Mouse (Mus musculus): Measurements from ENCODE around the gene Gm21830. TPM values are rescaled to one million over a fixed set of nuclear protein-coding genes. Genes with fewer than 3 reads are reported as not detected.
"Not testable (repeated sequence)": the region's sequence is repeated elsewhere in the genome, so short reads cannot be mapped to it uniquely, and the experiment has no call there.

Gene Gm21830
- polyA plus RNA-seq (2016; fragmentation: Nextera tagmentation; extraction: Ambion mirVana), result not detected in 2 replicates

GRCm38 (mm10) chr2:67413425-67413824, at the start of gene Gm21830:
TSS of gene Gm21830 (plus strand) at chr2:67413725.
- H3K27ac ChIP-seq; ATAC-seq (ENCODE audit: insufficient number of reproducible peaks, insufficient read depth, low FRiP score, low TSS enrichment); H3K36me3 ChIP-seq; H3K4me2 ChIP-seq (replicated peaks); H3K4me1 ChIP-seq; H3K4me3 ChIP-seq; H3K9me3 ChIP-seq; H3K9ac ChIP-seq; H3K27me3 ChIP-seq: not testable (repeated sequence)
- WGBS, result no CpG with 5 or more reads among the region's 1 CpGs

DNA sequence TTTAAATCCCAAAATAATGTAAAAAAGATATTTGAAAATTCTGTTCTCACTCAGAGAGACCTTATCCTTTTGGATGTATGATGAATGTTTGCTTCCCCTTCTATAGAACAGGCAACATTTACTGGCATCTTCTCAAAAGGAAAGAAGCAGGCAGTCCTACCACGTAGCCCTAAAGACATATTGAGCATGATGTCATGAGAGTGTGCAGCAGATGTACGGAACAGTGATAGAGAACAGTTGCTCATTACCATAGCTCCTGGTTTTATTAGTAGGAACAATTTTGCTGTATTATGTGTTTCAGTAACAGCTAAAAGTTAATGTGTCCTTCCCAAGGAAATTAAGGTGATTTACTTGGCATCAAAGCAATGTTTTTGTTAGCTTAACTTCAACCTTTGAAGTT, 49.0 kb upstream of the Gm21830 start:
- Histone ChIP-seq H3K9ac (no peak overlapping the region), H3K36me3 (no peaks in the 10 kb centered on the region), H3K4me2 (replicated peaks) (no peak overlapping the region), H3K27ac (no peak overlapping the region), H3K4me3 (no peak overlapping the region), H3K9me3 (no peaks in the 10 kb centered on the region), H3K4me1 (no peaks in the 10 kb centered on the region), H3K27me3 (no peaks in the 10 kb centered on the region)
- ATAC-seq (ENCODE audit: insufficient number of reproducible peaks, insufficient read depth, low FRiP score, low TSS enrichment), result no peak
- 71% methylated on average over 2 of the region's 2 CpGs for WGBS

- H3K27ac ChIP-seq, result no peak overlapping the region
- 73% methylated on average over 3 of the region's 3 CpGs for WGBS
These were observed 35.0 kb upstream of the Gm21830 start for GRCm38 (mm10) chr2:67378504-67378903.

DNA sequence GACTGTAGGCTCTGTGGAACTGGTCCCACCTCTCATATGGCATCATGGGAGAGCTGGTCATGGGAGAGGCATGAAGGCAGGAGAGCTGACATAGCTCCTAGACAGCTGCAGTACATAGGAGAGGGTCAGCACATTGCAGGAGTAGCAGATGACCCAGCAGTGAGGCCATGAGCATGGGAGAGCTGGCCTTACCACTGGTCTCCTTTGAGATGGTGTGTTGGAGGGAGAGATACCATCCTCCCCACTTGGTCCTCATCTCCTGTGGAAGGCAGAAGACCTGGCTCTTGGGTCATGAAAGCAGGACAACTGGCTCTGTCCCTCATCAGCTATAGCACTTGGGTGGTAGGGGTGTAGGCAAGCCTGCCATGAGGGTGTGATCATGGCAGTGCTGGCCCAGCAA, 7.3 kb downstream of the Gm21830 start:
- no peaks in the 10 kb centered on the region for H3K9me3 ChIP-seq
- peak; percentile 28; the same call in 1 of the 2 replicates for ATAC-seq (ENCODE audit: insufficient number of reproducible peaks, insufficient read depth, low FRiP score, low TSS enrichment)
- no peak overlapping the region for H3K27ac ChIP-seq
- no peaks in the 10 kb centered on the region for H3K36me3 ChIP-seq
- H3K9ac ChIP-seq, result no peak overlapping the region
- H3K4me3 ChIP-seq, result no peak overlapping the region
- H3K4me2 ChIP-seq (replicated peaks), result no peak overlapping the region
- H3K27me3 ChIP-seq, result no peaks in the 10 kb centered on the region
- no peaks in the 10 kb centered on the region for H3K4me1 ChIP-seq

More at GRCm38 (mm10) chr2:67378504-67378903, 35.0 kb upstream of the Gm21830 start:
- Histone ChIP-seq H3K4me2 (replicated peaks) (no peak overlapping the region), H3K9ac (no peak overlapping the region), H3K9me3 (no peaks in the 10 kb centered on the region), H3K4me3 (no peak overlapping the region), H3K36me3 (no peaks in the 10 kb centered on the region), H3K27me3 (no peaks in the 10 kb centered on the region), H3K4me1 (no peaks in the 10 kb centered on the region)
- no peak for ATAC-seq (ENCODE audit: insufficient number of reproducible peaks, insufficient read depth, low FRiP score, low TSS enrichment)

- H3K27ac ChIP-seq, result no peak overlapping the region
- H3K9ac ChIP-seq, result no peak overlapping the region
- WGBS, result 76% methylated on average over 1 of the region's 1 CpGs
- H3K36me3 ChIP-seq, result no peaks in the 10 kb centered on the region
- ATAC-seq (ENCODE audit: insufficient number of reproducible peaks, insufficient read depth, low FRiP score, low TSS enrichment), result no peak
- H3K27me3 ChIP-seq, result no peaks in the 10 kb centered on the region
- no peaks in the 10 kb centered on the region for H3K4me1 ChIP-seq
- no peak overlapping the region for H3K4me3 ChIP-seq
- H3K9me3 ChIP-seq, result no peaks in the 10 kb centered on the region
- no peak overlapping the region for H3K4me2 ChIP-seq (replicated peaks)
These were observed 9.3 kb downstream of the Gm21830 start for GRCm38 (mm10) chr2:67422799-67423198.

DNA sequence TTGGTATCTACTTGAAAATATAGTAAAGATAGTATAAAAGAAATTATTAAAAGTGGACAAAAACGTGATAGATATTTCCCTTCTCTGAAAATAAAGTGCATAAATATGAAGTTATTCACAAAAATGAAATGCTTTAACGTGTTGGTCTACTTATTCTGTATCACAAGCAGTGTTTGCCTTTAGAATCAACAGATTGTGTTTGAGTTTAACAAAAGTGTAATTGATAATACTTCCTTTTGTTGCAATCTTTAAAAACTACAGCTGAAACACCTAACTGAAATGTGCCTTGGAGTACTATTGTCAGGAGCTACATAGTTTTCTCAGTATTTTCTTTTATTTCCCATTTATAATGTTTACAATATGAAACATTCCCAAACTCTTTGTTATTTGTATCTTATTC, 19.6 kb downstream of the Gm21830 start, which contains the start of gene Gm26727:
Gene Gm26727 (minus strand): TSS at position 101 of the 400 bp plus-strand sequence.
- Histone ChIP-seq H3K4me2 (replicated peaks) (no peak within 1 kb of the TSS), H3K4me3 (no peak within 1 kb of the TSS), H3K27ac (no peak within 1 kb of the TSS), H3K9me3 (no peaks in the 10 kb centered on the region), H3K27me3 (no peaks in the 10 kb centered on the region), H3K36me3 (no peaks in the 10 kb centered on the region), H3K4me1 (no peaks in the 10 kb centered on the region), H3K9ac (no peak within 1 kb of the TSS)
- WGBS, result 58% methylated on average over 2 of the region's 2 CpGs
- ATAC-seq (ENCODE audit: insufficient number of reproducible peaks, insufficient read depth, low FRiP score, low TSS enrichment), result no peak

DNA sequence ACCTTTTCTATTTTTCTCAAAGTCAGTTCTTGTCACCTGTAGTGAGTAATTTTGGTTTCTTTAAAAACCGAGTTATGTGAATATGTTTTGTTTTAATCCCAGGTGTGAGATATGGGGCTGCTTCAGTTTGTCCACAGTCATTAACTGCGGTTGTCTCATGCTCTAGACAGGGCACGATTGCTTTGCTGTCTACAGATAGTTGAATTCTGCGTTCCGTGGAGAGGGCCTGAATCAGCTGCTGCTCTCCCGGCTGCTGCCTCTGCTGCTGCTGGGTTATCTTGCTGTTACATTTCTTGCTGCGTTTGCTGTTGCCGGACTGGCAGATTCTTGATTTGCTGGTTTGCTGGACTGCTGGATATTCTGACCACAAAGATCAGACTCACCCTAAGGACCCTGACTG, 24.8 kb downstream of the Gm21830 start:
- no peak overlapping the region for H3K4me2 ChIP-seq (replicated peaks)
- no peak for ATAC-seq (ENCODE audit: insufficient number of reproducible peaks, insufficient read depth, low FRiP score, low TSS enrichment)
- H3K4me1 ChIP-seq, result no peaks in the 10 kb centered on the region
- no peaks in the 10 kb centered on the region for H3K9me3 ChIP-seq
- H3K36me3 ChIP-seq, result no peaks in the 10 kb centered on the region
- H3K27me3 ChIP-seq, result no peaks in the 10 kb centered on the region
- WGBS, result 83% methylated on average over 8 of the region's 8 CpGs
- no peak overlapping the region for H3K4me3 ChIP-seq
- no peak overlapping the region for H3K9ac ChIP-seq
- no peak overlapping the region for H3K27ac ChIP-seq

GRCm38 (mm10) chr2:67445780-67446179, 32.3 kb downstream of the Gm21830 start, which contains the start of gene Xirp2:
TSS of gene Xirp2 (plus strand) at chr2:67446002.
- no peaks in the 10 kb centered on the region for H3K36me3 ChIP-seq
- ATAC-seq (ENCODE audit: insufficient number of reproducible peaks, insufficient read depth, low FRiP score, low TSS enrichment), result no peak
- H3K4me1 ChIP-seq, result no peaks in the 10 kb centered on the region
- no peaks in the 10 kb centered on the region for H3K9me3 ChIP-seq
- no peak within 1 kb of the TSS for H3K4me2 ChIP-seq (replicated peaks)
- no peaks in the 10 kb centered on the region for H3K27me3 ChIP-seq
- no peak within 1 kb of the TSS for H3K9ac ChIP-seq
- no peak within 1 kb of the TSS for H3K27ac ChIP-seq
- WGBS, result 81% methylated on average over 3 of the region's 3 CpGs
- H3K4me3 ChIP-seq, result no peak within 1 kb of the TSS

GRCm38 (mm10) chr2:67446772-67447171, 33.2 kb downstream of the Gm21830 start:
- Histone ChIP-seq H3K4me3 (no peak overlapping the region), H3K4me2 (replicated peaks) (no peak overlapping the region), H3K9ac (no peak overlapping the region), H3K27ac (no peak overlapping the region), H3K9me3 (no peaks in the 10 kb centered on the region), H3K36me3 (no peaks in the 10 kb centered on the region), H3K27me3 (no peaks in the 10 kb centered on the region), H3K4me1 (no peaks in the 10 kb centered on the region)
- ATAC-seq (ENCODE audit: insufficient number of reproducible peaks, insufficient read depth, low FRiP score, low TSS enrichment), result no peak
- WGBS, result 81% methylated on average over 1 of the region's 1 CpGs

GRCm38 (mm10) chr2:67447206-67447605, 33.7 kb downstream of the Gm21830 start:
- no peaks in the 10 kb centered on the region for H3K4me1 ChIP-seq
- no peak overlapping the region for H3K4me3 ChIP-seq
- ATAC-seq (ENCODE audit: insufficient number of reproducible peaks, insufficient read depth, low FRiP score, low TSS enrichment), result no peak
- no peaks in the 10 kb centered on the region for H3K27me3 ChIP-seq
- H3K36me3 ChIP-seq, result no peaks in the 10 kb centered on the region
- H3K9ac ChIP-seq, result no peak overlapping the region
- no peak overlapping the region for H3K4me2 ChIP-seq (replicated peaks)
- H3K27ac ChIP-seq, result no peak overlapping the region
- no peaks in the 10 kb centered on the region for H3K9me3 ChIP-seq
- 52% methylated on average over 12 of the region's 12 CpGs for WGBS

DNA sequence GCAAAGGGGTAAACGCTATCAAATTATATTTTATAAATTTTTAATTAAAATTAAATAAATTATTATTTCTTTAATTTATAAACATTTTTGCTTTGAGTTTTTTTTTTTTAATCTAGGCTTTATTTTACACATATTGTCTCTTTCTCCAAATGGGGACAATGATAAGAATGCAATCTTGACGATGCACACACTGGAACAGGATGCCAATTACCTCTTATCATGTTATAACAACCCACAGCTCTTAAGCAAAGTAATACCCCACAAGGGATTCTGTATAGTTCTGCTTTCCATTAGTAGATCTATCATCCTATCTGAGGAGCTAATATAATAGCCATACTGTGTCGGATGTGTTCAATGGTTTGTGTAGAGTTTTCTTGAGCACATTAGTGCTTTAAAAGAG, 47.3 kb downstream of the Gm21830 start:
- no peaks in the 10 kb centered on the region for H3K36me3 ChIP-seq
- H3K27ac ChIP-seq, result no peak overlapping the region
- no peaks in the 10 kb centered on the region for H3K4me1 ChIP-seq
- H3K4me3 ChIP-seq, result no peak overlapping the region
- no peak overlapping the region for H3K4me2 ChIP-seq (replicated peaks)
- H3K9me3 ChIP-seq, result no peaks in the 10 kb centered on the region
- H3K27me3 ChIP-seq, result no peaks in the 10 kb centered on the region
- 62% methylated on average over 3 of the region's 3 CpGs for WGBS
- no peak overlapping the region for H3K9ac ChIP-seq
- ATAC-seq (ENCODE audit: insufficient number of reproducible peaks, insufficient read depth, low FRiP score, low TSS enrichment), result no peak

DNA sequence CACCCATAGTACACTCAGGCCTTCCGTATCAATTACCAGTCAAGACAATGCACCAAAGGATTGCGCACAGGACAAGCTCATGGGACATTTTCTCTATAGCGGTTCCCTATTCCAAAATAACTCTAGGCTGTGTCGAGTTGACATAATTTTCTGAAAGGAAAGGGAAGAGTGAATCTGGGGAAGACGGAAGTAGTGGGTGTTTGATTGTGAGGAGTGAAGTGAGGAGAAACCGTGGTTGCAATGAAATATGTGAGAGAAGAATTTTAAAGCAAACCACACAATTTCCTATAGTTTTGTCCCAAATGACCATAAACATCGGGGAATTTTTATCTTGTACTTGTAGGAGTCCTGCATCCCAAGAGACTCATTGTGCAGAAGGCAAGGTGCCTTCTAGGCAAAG, 53.5 kb downstream of the Gm21830 start:
- no peak for ATAC-seq (ENCODE audit: insufficient number of reproducible peaks, insufficient read depth, low FRiP score, low TSS enrichment)
- no peak overlapping the region for H3K4me2 ChIP-seq (replicated peaks)
- H3K4me3 ChIP-seq, result no peak overlapping the region
- H3K9me3 ChIP-seq, result no peaks in the 10 kb centered on the region
- H3K36me3 ChIP-seq, result no peaks in the 10 kb centered on the region
- no peaks in the 10 kb centered on the region for H3K4me1 ChIP-seq
- no peak overlapping the region for H3K9ac ChIP-seq
- H3K27me3 ChIP-seq, result no peaks in the 10 kb centered on the region
- 86% methylated on average over 7 of the region's 7 CpGs for WGBS
- H3K27ac ChIP-seq, result no peak overlapping the region

GRCm38 (mm10) chr2:67470030-67470429, 56.5 kb downstream of the Gm21830 start:
- H3K4me1 ChIP-seq; H3K36me3 ChIP-seq; ATAC-seq (ENCODE audit: insufficient number of reproducible peaks, insufficient read depth, low FRiP score, low TSS enrichment); H3K27me3 ChIP-seq; H3K27ac ChIP-seq; H3K4me3 ChIP-seq; H3K4me2 ChIP-seq (replicated peaks); H3K9me3 ChIP-seq; H3K9ac ChIP-seq: not testable (repeated sequence)
- WGBS, result 88% methylated on average over 5 of the region's 5 CpGs

All from embryonic facial prominence, embryonic 12.5 days (tissue).